Mouse (Mus musculus) ES-E14 (cell line): Measurements from ENCODE around the gene Kcnh2.

Source experiments
- CHD2 ChIP-seq: IDR thresholded peaks from 2 replicates; pipeline ENCODE4 v1.6.1; 2014; ENCODE audit warnings: mild to moderate bottlenecking, low read depth, low read length, inconsistent platforms
- MAFK ChIP-seq: IDR thresholded peaks from 2 replicates; pipeline ENCODE4 v1.6.1; 2014; ENCODE audit warnings: mild to moderate bottlenecking, low read depth, low read length, inconsistent platforms; ENCODE audit not compliant: insufficient read depth
- ZC3H11A ChIP-seq: IDR thresholded peaks from 2 replicates; pipeline ENCODE4 v1.6.1; 2012; ENCODE audit warnings: low read depth, mild to moderate bottlenecking, inconsistent platforms, low read length, borderline replicate concordance
- ZNF384 ChIP-seq: IDR thresholded peaks from 2 replicates; pipeline ENCODE4 v1.6.1; 2012; ENCODE audit warnings: low read depth, low read length, inconsistent platforms

- no peak for TF ChIP-seq ZNF384
- TF ChIP-seq CHD2, result no peak
- no peak for TF ChIP-seq MAFK
- TF ChIP-seq ZC3H11A, result no peak
Observed at GRCm38 (mm10) chr5:24286221-24286970, 65.0 kb downstream of the Kcnh2 start.
